In genomic region chr15:101176795-101177691, GRCm38 (mm10) we compare ENCODE assay signal across 9 mouse cellular contexts. TPM values are rescaled to one million over a fixed set of nuclear protein-coding genes. Genes with fewer than 3 reads are reported as not detected.
A peak's percentile ranks its signal among the peaks of the same experiment; 100 is the strongest.
DNase-seq lines count a peak whose midpoint lies in the region; ATAC-seq and TF ChIP-seq lines count a peak whose summit lies in the region.
"Had no signal": no experiment of that assay in that cellular context is flagged by ENCODE, and none has a peak within 500 bp of the region (broad histone marks: within the 10 kb centered on the region; RNA-seq: fewer than 3 reads in every experiment).

No protein-coding gene starts in this region.

- TF ChIP-seq EP300 in lung, postnatal 0 days (IDR thresholded peaks at IDR 0.05), result no peak

- 55% methylated on average over 8 of the region's 8 CpGs for WGBS in embryonic facial prominence, embryonic 12.5 days
- 74% methylated on average over 8 of the region's 8 CpGs for WGBS in embryonic facial prominence, embryonic 10.5 days
- WGBS in lung, postnatal 0 days, result 41% methylated on average over 8 of the region's 8 CpGs
- WGBS in limb, embryonic 15.5 days, result 48% methylated on average over 8 of the region's 8 CpGs
- WGBS in stomach, embryonic 15.5 days, result 45% methylated on average over 8 of the region's 8 CpGs

- no peak overlapping the region for H3K9ac ChIP-seq in embryonic facial prominence, embryonic 12.5 days
- H3K9ac ChIP-seq in lung, postnatal 0 days (replicated peaks; ENCODE audit: low read depth), result no peak overlapping the region
- H3K9ac ChIP-seq in limb, embryonic 15.5 days, result no peak overlapping the region
- H3K9ac ChIP-seq in stomach, embryonic 15.5 days, result peak overlapping the region; percentile 22; the same call in 1 of the 2 replicates

- peaks cover 55% of the 10 kb centered on the region for H3K4me1 ChIP-seq in embryonic facial prominence, embryonic 12.5 days
- peaks cover 69% of the 10 kb centered on the region for H3K4me1 ChIP-seq in embryonic facial prominence, embryonic 10.5 days
- H3K4me1 ChIP-seq in lung, postnatal 0 days (ENCODE audit: insufficient read depth, low read depth, low read length), result peaks cover 35% of the 10 kb centered on the region; the same call in 1 of the 2 replicates
- peaks cover 72% of the 10 kb centered on the region for H3K4me1 ChIP-seq in limb, embryonic 15.5 days
- peaks cover 63% of the 10 kb centered on the region for H3K4me1 ChIP-seq in stomach, embryonic 15.5 days

- intact Hi-C loops in left cerebral cortex, postnatal 10 days (cut with DNase I), result no loop called here

- DNase-seq in embryonic facial prominence, embryonic 10.5 days (ENCODE audit: low spot score), result no peak
- DNase-seq in lung, postnatal 0 days (ENCODE audit: low spot score), result peak; percentile 75
- no peak for DNase-seq in lung, adult 18-20 months
- no peak for DNase-seq in Muller cell, postnatal 12 days (ENCODE audit: inconsistent ontology term)
- no peak for DNase-seq in left cerebral cortex, postnatal 10 days (ENCODE audit: extremely low spot score in 1 of 2, low spot score in 2 of 2)
- DNase-seq: lung, postnatal 10 days had no signal

- H3K9me3 ChIP-seq in embryonic facial prominence, embryonic 12.5 days, result no peaks in the 10 kb centered on the region
- no peaks in the 10 kb centered on the region for H3K9me3 ChIP-seq in embryonic facial prominence, embryonic 10.5 days
- no peaks in the 10 kb centered on the region for H3K9me3 ChIP-seq in lung, postnatal 0 days (ENCODE audit: low read length)
- H3K9me3 ChIP-seq in limb, embryonic 15.5 days, result no peaks in the 10 kb centered on the region
- H3K9me3 ChIP-seq in stomach, embryonic 15.5 days, result no peaks in the 10 kb centered on the region

- no peak for ATAC-seq in embryonic facial prominence, embryonic 12.5 days (ENCODE audit: insufficient number of reproducible peaks, insufficient read depth, low FRiP score, low TSS enrichment)
- peak; percentile 21; the same call in 1 of the 2 replicates for ATAC-seq in lung, postnatal 0 days
- no peak for ATAC-seq in limb, embryonic 15.5 days (ENCODE audit: insufficient number of reproducible peaks, low FRiP score, low TSS enrichment, low read depth)
- 0 out of 2 replicates have a peak, but pooled peaks have one; percentile 24 for ATAC-seq in stomach, embryonic 15.5 days (ENCODE audit: insufficient read depth, low FRiP score, low read depth)

- H3K27me3 ChIP-seq in embryonic facial prominence, embryonic 12.5 days, result no peaks in the 10 kb centered on the region
- peaks cover 10% of the 10 kb centered on the region for H3K27me3 ChIP-seq in embryonic facial prominence, embryonic 10.5 days (replicated peaks; ENCODE audit: low read depth, poor library complexity, severe bottlenecking)
- H3K27me3 ChIP-seq in lung, postnatal 0 days (replicated peaks; ENCODE audit: insufficient read depth, low read length), result no peaks in the 10 kb centered on the region
- no peaks in the 10 kb centered on the region for H3K27me3 ChIP-seq in limb, embryonic 15.5 days
- no peaks in the 10 kb centered on the region for H3K27me3 ChIP-seq in stomach, embryonic 15.5 days (replicated peaks)

- no peak overlapping the region for H3K27ac ChIP-seq in embryonic facial prominence, embryonic 12.5 days
- no peak overlapping the region for H3K27ac ChIP-seq in embryonic facial prominence, embryonic 10.5 days (replicated peaks)
- peak overlapping the region; percentile 93 for H3K27ac ChIP-seq in lung, postnatal 0 days (ENCODE audit: low read length)
- H3K27ac ChIP-seq in limb, embryonic 15.5 days, result peak overlapping the region; percentile 57
- H3K27ac ChIP-seq in stomach, embryonic 15.5 days, result peak overlapping the region; percentile 81

- no peak for TF ChIP-seq CTCF in lung, postnatal 0 days (IDR thresholded peaks at IDR 0.05)

- H3K4me2 ChIP-seq in embryonic facial prominence, embryonic 12.5 days (replicated peaks), result peak overlapping the region; percentile 10; the same call in 1 of the 2 replicates
- H3K4me2 ChIP-seq in lung, postnatal 0 days (replicated peaks; ENCODE audit: low read depth, low read length), result no peak overlapping the region
- H3K4me2 ChIP-seq in limb, embryonic 15.5 days, result peak overlapping the region; percentile 3; the same call in 1 of the 2 replicates
- H3K4me2 ChIP-seq in stomach, embryonic 15.5 days, result peak overlapping the region; percentile 83

- no peaks in the 10 kb centered on the region for H3K36me3 ChIP-seq in embryonic facial prominence, embryonic 12.5 days
- no peaks in the 10 kb centered on the region for H3K36me3 ChIP-seq in embryonic facial prominence, embryonic 10.5 days (replicated peaks)
- no peaks in the 10 kb centered on the region for H3K36me3 ChIP-seq in lung, postnatal 0 days (ENCODE audit: insufficient read depth, low read length)
- H3K36me3 ChIP-seq in limb, embryonic 15.5 days, result no peaks in the 10 kb centered on the region
- H3K36me3 ChIP-seq in stomach, embryonic 15.5 days, result no peaks in the 10 kb centered on the region

- no peak overlapping the region for H3K4me3 ChIP-seq in embryonic facial prominence, embryonic 12.5 days
- no peak overlapping the region; the same call in 1 of the 2 replicates for H3K4me3 ChIP-seq in embryonic facial prominence, embryonic 10.5 days
- H3K4me3 ChIP-seq in lung, postnatal 0 days (ENCODE audit: low read depth, low read length), result no peak overlapping the region
- H3K4me3 ChIP-seq in limb, embryonic 15.5 days, result no peak overlapping the region
- no peak overlapping the region for H3K4me3 ChIP-seq in stomach, embryonic 15.5 days (replicated peaks)

RNA-seq across cellular contexts. Expression of gene Acvr1b, which starts 3.2 kb away (rescaled TPM):
- polyA plus RNA-seq in embryonic facial prominence, embryonic 12.5 days (2016; fragmentation: Nextera tagmentation; extraction: Ambion mirVana), result 7.5 and 8.2 TPM in 2 replicates
- 5.5 and 6.2 TPM in 2 replicates for polyA plus RNA-seq in embryonic facial prominence, embryonic 10.5 days (2016; fragmentation: Nextera tagmentation; extraction: Ambion mirVana)
- polyA plus RNA-seq in lung, postnatal 0 days (2015; fragmentation: Nextera tagmentation; extraction: Ambion mirVana), result 6.6 and 7.4 TPM in 2 replicates
- polyA plus RNA-seq in limb, embryonic 15.5 days (2015; fragmentation: Nextera tagmentation; extraction: Ambion mirVana), result 8.4 and 10.9 TPM in 2 replicates
- polyA plus RNA-seq in stomach, embryonic 15.5 days (2015; fragmentation: Nextera tagmentation; extraction: Ambion mirVana), result 8.9 and 9.9 TPM in 2 replicates
- total RNA-seq in left cerebral cortex, postnatal 10 days (2021), result 100 to 1,000 TPM; 110 to 113 TPM

RNA-seq across cellular contexts. Expression of gene Grasp, which starts 46.9 kb away (rescaled TPM):
- polyA plus RNA-seq in embryonic facial prominence, embryonic 12.5 days (2016; fragmentation: Nextera tagmentation; extraction: Ambion mirVana), result 9.5 and 10.7 TPM in 2 replicates
- polyA plus RNA-seq in embryonic facial prominence, embryonic 10.5 days (2016; fragmentation: Nextera tagmentation; extraction: Ambion mirVana), result 5.3 and 6.7 TPM in 2 replicates
- polyA plus RNA-seq in lung, postnatal 0 days (2015; fragmentation: Nextera tagmentation; extraction: Ambion mirVana), result 8.2 and 8.6 TPM in 2 replicates
- polyA plus RNA-seq in limb, embryonic 15.5 days (2015; fragmentation: Nextera tagmentation; extraction: Ambion mirVana), result 5.3 and 7.2 TPM in 2 replicates
- polyA plus RNA-seq in stomach, embryonic 15.5 days (2015; fragmentation: Nextera tagmentation; extraction: Ambion mirVana), result 6.0 and 7.3 TPM in 2 replicates
- total RNA-seq in left cerebral cortex, postnatal 10 days (2021), result 10 to 100 TPM; 30.9 to 34.2 TPM

RNA-seq across cellular contexts. Expression of gene Acvrl1, which starts 48.7 kb away (rescaled TPM):
- polyA plus RNA-seq in embryonic facial prominence, embryonic 12.5 days (2016; fragmentation: Nextera tagmentation; extraction: Ambion mirVana), result 10.8 and 11.3 TPM in 2 replicates
- polyA plus RNA-seq in embryonic facial prominence, embryonic 10.5 days (2016; fragmentation: Nextera tagmentation; extraction: Ambion mirVana), result 10.3 and 10.6 TPM in 2 replicates
- 159 and 168 TPM in 2 replicates for polyA plus RNA-seq in lung, postnatal 0 days (2015; fragmentation: Nextera tagmentation; extraction: Ambion mirVana)
- polyA plus RNA-seq in limb, embryonic 15.5 days (2015; fragmentation: Nextera tagmentation; extraction: Ambion mirVana), result 16.3 and 17.7 TPM in 2 replicates
- 27.0 and 28.4 TPM in 2 replicates for polyA plus RNA-seq in stomach, embryonic 15.5 days (2015; fragmentation: Nextera tagmentation; extraction: Ambion mirVana)
- 10 to 100 TPM; 13.1 TPM for total RNA-seq in left cerebral cortex, postnatal 10 days (2021)

Comparison
In these comparisons a context has a peak if more than half of its experiments do, and no peak if none do; other contexts are left out.
1. ATAC-seq: peak in lung, postnatal 0 days (single experiment) and stomach, embryonic 15.5 days (single experiment); none in embryonic facial prominence, embryonic 12.5 days (single experiment) and limb, embryonic 15.5 days (single experiment).
2. H3K27ac ChIP-seq: peak in lung, postnatal 0 days (single experiment), limb, embryonic 15.5 days (single experiment) and stomach, embryonic 15.5 days (single experiment); none in embryonic facial prominence, embryonic 12.5 days (single experiment) and embryonic facial prominence, embryonic 10.5 days (single experiment).